Mouse (Mus musculus) heart, postnatal 0 days (tissue): Measurements from ENCODE around the gene Lss.

Experiments used
- CTCF ChIP-seq: IDR thresholded peaks from 2 replicates; pipeline ENCODE4 v1.5.1; 2016; ENCODE audit warnings: antibody characterized with exemption, control low read depth, low read depth
- EP300 ChIP-seq: IDR thresholded peaks from 2 replicates; pipeline ENCODE4 v1.6.1; 2016; ENCODE audit warnings: antibody characterized with exemption, low read depth

DNA sequence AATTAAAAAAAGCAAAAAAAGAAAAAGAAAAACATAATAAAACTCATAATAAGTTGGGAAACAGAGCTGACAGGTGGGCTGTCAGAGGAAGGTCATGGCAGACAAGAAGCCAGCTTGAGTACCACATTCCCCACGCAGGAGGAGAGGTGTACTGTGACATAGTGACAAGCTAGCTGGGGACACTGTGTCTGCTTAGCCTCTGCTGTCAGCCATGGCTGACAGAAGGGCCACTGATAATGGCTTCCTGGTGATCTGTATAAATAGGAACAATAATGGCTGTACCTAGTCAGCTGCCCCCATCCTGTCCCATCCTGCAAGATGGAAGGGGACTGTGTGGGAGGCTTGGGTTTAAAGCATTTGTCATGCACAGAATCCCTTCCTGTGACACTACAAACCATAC is 54.8 kb downstream of the Lss start:
- TF ChIP-seq CTCF (no peak), EP300 (peak; percentile 96)
